Mouse (Mus musculus): ENCODE measurements around the gene Dao.
A peak's percentile ranks its signal among the peaks of the same experiment; 100 is the strongest.

Gene Dao

DNA sequence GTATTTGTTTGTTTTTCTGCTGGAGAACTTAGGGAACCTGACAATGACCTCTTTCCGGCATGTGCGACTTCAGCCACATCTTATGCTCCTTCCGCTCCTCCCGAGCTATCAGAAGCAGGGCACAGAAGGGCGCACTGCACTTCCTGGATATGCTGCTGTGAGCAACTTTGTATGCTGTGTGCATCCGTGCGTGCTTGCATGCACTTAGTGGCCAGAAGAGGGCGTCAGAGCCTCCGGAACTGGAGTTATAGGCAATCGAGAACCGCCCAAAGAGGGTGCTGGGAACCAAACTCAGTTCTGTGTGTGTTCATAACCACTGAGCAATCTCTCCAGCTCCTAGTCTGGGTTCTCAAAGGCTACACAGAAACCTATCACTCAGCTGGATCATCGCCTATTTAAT, 27.1 kb downstream of the Dao start:
- DNase-seq, result no peak

DNA sequence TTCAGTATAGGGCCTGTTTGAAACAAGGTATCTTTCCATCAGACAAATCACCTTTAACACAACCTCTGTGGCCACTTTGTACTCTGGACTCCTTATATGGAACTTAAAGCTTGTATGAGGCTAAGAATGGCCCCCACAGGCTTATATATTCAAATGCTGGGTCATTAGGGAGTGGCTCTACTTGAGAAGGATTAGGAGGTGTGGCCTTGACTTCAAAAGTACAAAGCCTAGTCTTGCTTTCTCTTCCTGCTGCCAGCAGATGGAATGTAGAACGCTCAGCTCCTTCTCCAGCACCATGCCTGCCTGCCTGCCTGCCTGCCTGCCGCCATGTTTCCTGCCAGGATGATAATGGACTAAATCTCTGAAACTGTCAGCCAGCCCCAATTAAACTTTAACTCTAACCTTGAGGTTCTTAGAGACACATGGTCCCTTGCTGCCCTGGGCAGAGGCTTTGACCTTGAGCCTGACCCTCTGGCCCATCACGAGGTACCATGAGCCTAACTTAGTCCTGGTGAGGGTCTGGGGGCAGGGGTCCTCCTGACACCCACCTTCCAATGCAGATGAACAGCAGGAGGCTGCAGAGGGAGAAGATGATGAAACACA, 28.8 kb downstream of the Dao start:
- no peak for DNase-seq

- peak; percentile 28 to 34 for DNase-seq
These were observed 30.9 kb downstream of the Dao start for GRCm38 (mm10) chr5:114034393-114034792.

- peak; percentile 61 to 68 for DNase-seq
These were observed 31.6 kb downstream of the Dao start for GRCm38 (mm10) chr5:114035111-114035510.

- no peak for DNase-seq
These were observed 37.0 kb downstream of the Dao start for GRCm38 (mm10) chr5:114040508-114040907.

- no peak for DNase-seq
These were observed 37.4 kb downstream of the Dao start for GRCm38 (mm10) chr5:114040911-114041310.

DNA sequence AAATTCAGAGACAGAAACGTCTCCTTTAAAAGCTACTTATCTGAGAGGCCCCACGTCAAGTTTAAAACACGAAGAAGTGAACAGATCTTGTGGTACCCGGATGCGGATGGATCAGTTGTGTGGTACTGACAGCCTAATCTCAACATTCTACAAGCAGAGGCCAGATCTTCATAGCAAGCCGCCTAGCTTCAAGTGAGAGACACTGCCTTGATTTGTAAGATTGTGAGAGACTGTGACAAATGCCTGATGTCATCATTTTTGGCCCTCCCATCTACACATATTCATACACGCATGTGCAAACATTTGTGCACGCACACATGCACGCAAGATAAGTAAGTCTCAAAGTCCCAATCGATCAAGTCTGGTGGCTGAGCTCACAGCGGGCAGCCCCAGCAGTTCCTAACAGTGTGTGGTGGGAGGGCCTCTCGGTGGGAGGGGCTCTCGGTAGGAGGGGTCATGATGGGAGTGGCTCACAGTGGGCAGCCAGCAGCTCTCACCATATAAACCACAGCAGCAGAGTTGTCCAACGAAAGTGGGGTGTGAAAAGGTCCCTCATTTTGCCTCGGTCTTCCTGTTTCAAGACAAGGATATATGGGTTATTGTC, 37.9 kb downstream of the Dao start:
- peak; percentile 36 to 55 for DNase-seq

- no peak for DNase-seq
These were observed 40.3 kb downstream of the Dao start for GRCm38 (mm10) chr5:114043800-114044199.

- no peak for DNase-seq
These were observed 41.6 kb downstream of the Dao start for GRCm38 (mm10) chr5:114045134-114045533.

- no peak for DNase-seq
These were observed 42.6 kb downstream of the Dao start for GRCm38 (mm10) chr5:114046151-114046550.

DNA sequence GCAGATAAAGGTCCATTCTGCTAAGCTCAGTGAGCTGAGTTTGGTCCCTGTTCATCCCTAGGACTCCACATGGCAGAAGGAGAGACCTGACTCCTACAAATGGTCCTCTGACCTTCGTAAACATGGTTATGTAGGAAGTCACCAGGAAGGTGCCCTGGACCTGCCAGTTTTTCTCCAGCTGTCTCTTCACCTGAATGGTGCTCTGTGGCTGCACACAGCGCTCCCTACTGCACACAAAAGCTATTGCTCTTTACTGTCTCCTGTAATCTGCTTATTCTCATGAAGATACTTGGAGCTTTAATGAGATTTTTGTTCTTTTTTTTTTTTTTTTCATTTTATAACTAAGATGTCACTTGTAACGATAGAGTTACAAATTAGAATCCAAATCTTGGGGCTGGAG, 43.1 kb downstream of the Dao start:
- no peak for DNase-seq

DNA sequence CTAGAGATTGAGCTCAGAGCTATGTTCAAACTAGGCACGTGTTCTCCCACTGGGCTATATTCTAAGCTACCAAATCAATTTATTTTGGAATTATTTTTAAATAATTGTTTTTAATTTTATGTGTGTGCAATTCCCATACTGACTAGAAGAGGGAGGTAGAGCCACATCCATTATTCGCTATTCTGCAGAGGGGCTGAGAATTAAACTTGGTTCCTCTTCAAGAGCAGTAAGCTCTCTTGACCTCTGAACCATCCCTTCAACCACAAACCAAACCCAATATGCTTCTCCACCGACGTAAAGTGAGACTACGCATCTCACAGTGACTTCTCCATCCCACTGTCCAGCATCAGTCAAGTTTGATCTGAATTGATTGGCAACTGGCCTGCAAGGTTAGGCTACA, 43.7 kb downstream of the Dao start:
- no peak for DNase-seq

- no peak for DNase-seq
These were observed 45.3 kb downstream of the Dao start for GRCm38 (mm10) chr5:114048731-114049308.

GRCm38 (mm10) chr5:114052246-114052761, 48.8 kb downstream of the Dao start:
- DNase-seq, result peak; percentile 66 to 76

DNA sequence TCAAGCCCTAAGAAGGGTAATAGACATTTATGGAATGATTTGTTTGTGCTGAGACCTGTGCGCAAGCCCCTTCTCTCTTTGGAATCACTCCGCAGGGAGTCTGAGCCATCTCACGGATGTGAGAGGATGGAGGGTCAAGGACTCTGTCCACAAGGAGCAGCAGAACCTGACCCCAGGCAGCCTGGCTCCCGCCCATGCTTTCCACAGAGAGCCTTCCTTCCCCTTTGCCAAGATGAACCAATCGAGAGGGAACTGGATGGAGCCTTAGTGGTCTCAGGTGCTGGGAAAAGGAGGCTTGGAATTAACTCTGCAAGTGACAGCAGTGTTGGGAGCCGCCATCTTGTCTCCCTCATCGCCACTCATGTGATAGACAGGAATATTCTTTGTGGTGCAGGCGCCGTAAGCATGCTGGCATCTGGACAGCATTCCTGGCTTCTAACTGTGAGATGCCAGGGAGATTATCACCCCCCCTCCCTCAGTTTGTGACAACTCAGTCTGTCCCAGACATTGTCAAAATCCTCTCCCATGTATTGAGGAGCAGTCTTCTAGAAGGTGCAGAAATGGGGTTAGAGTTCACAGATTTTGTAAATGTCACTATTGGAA, 53.7 kb downstream of the Dao start:
- DNase-seq, result no peak

DNA sequence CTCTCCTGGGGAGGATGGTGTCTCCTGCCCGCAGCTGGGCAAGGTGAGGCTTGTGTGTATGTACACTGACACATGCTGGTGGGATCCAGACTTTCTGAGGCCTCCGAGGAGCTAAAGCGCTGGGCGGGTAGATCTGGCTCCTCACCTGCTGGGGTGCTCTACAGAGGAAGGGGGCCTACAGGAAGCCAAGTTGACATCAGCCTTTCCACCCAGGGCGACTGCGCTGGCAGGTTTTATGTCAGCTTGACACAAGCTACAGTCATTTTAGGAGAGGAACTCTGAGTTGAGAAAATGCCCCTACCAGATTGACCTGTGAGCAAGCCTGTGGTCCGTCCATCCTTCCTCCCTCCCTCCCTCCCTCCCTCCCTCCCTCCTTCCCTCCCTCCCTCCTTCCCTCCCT, 58.2 kb downstream of the Dao start:
- DNase-seq, result no peak

DNA sequence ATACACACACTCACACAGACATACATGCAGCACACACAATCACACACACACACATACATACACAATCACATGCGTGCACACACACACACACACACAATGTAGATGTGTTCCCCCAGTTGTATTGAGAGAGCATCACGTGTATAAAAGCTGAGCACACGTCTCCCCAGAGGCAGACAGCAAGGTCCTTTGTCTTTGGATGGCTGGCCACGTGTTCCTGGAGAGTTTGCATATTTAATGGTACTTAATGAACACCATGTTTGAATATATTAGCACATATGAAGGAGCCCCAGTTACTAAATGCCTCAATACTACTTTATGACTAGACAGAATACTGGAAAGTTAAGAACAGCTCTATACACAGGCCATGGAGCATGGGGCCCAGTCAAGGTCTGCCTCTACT, 60.5 kb downstream of the Dao start:
- DNase-seq, result no peak

- no peak for DNase-seq
These were observed 61.7 kb downstream of the Dao start, which contains the start of gene Usp30 for GRCm38 (mm10) chr5:114065161-114065560. Usp30 (plus strand) TSS chr5:114065461.

DNA sequence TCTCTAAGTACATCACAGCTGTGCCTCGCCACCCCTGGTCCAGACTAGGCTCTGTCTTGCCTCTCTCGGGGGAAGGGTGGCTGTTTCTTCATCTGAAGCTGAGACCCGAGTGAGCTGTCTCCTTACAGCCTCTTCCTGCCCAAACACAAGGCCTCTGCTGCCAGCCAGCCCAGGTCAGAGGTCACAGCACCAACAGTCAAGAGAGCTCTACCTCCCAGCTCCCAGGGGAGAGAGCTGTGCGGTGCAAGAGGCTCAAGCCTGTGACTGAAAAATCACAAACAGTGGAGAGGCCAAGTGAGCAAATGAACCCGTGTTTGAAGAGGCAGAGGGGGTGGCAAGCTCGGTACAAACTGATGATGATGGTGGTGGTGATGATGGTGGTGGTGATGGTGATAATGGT, 63.1 kb downstream of the Dao start:
- no peak for DNase-seq

DNA sequence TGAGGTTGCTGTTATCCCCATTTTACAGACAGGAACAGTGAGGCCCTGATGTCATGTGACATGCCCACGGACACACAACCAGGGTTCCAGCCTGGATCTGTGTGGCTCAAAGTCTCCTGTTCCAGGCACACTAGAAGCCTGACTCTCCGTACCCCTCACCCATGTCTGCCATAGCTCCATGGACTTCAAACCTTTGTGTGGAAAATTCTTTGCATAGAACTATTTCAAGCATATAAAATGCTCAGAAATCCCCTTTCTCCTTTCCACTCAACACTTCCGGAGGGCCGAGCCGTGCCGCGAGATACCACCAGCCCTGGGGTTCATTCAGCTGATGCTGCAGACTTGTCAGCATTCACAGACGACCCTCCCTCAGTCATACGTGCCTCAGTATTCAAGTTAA, 64.0 kb downstream of the Dao start:
- no peak for DNase-seq

DNA sequence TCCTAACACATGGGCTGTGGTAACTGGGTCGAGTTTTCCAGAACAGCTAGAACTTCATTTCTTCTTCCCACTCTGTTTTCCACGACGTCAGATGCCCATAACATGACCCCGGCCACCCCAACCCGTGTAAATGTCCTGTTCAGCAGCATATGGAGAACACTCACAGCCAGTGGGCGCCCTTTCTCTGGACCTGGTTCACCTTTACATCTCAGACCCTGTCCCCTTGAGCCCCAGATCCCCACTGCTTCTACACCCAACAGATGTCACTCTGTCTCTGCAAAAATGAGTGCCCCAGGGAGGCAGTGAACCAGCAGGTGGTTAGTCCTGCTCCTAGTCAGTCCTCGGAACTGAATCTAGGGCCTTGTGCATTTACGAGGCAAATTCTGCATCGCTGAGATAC, 64.5 kb downstream of the Dao start:
- no peak for DNase-seq

- no peak for DNase-seq
These were observed 67.4 kb downstream of the Dao start for GRCm38 (mm10) chr5:114070858-114071257.

DNA sequence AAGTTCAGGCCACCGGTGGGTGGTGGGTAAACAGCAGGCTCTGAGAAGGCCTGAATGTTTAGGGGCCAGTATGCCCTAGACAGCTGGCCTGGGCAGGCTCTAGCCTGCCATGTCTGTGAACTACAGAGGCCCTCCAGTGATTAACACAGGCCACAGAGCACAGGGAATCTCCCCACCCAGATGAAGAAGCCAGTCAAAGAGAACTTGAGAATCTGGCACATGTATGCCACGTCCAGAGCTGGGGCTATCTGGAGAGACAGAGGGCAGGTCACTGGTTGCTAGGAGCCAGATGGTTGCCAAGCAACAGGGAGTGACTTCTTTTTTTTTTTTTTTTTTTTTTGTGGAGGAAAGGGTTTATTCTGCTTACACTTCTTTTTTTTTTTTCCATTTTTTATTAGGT, 68.8 kb downstream of the Dao start:
- DNase-seq, result no peak
